Mouse (Mus musculus) CH12.LX (cell line): Measurements from ENCODE around the gene Gm34302. TPM values are rescaled to one million over a fixed set of nuclear protein-coding genes. Genes with fewer than 3 reads are reported as not detected.

Experiments
- DNase-seq: peaks from one replicate; pipeline ENCODE4 v3.0.0-alpha.2; 2013; ENCODE audit errors: extremely low read depth
- H3K27ac ChIP-seq: 2 replicates; pipeline ENCODE4 v1.5.1; 2012; ENCODE audit warnings: low read depth, mild to moderate bottlenecking, control low read depth, moderate library complexity; ENCODE audit not compliant: insufficient read depth
- H3K27me3 ChIP-seq: replicated peaks from 2 replicates; pipeline ENCODE3; 2012; ENCODE audit warnings: inconsistent platforms
- H3K36me3 ChIP-seq, 2 experiments: replicated peaks in 1 of 2; 2 replicates each; pipeline versions ENCODE3 to v1.6.1; 2012; ENCODE audit warnings: inconsistent platforms in 1 of 2, low read length in 1 of 2, mild to moderate bottlenecking in 1 of 2, mixed read lengths in 1 of 2, moderate library complexity in 1 of 2; ENCODE audit not compliant: control insufficient read depth in 1 of 2, insufficient read depth in 1 of 2
- H3K4me1 ChIP-seq, 2 experiments: 2 replicates each; pipeline ENCODE4 v1.6.1; 2012; ENCODE audit warnings: inconsistent platforms in 1 of 2, moderate library complexity in 1 of 2; ENCODE audit not compliant: insufficient read depth in 2 of 2, control insufficient read depth in 1 of 2
- H3K4me2 ChIP-seq: 2 replicates; pipeline ENCODE4 v1.6.1; 2012; ENCODE audit warnings: low read depth, mild to moderate bottlenecking, control low read depth; ENCODE audit not compliant: poor library complexity, insufficient read depth, severe bottlenecking
- H3K4me3 ChIP-seq, 3 experiments: fragments of 150-350 bp in 1 of 3; sonication (generic) in 1 of 3; replicated peaks in 1 of 3; 2 replicates each; pipeline versions ENCODE3 to v1.5.1; 2011 to 2012; ENCODE audit warnings: low read depth in 2 of 3, low read length in 2 of 3, mild to moderate bottlenecking in 2 of 3, moderate library complexity in 2 of 3, control low read depth in 1 of 3, improper control_type of control experiment in 1 of 3, inconsistent platforms in 1 of 3, mixed read lengths in 1 of 3; ENCODE audit not compliant: poor library complexity in 1 of 3
- H3K79me2 ChIP-seq: replicated peaks from 2 replicates; pipeline ENCODE4 v1.6.1; 2012; ENCODE audit warnings: mild to moderate bottlenecking, moderate library complexity; ENCODE audit not compliant: control insufficient read depth, poor library complexity, insufficient read depth, severe bottlenecking; ENCODE audit errors: extremely low read depth
- H3K9ac ChIP-seq: 2 replicates; pipeline ENCODE4 v1.6.1; 2012; ENCODE audit warnings: low read depth, mild to moderate bottlenecking, control low read depth, moderate library complexity; ENCODE audit not compliant: insufficient read depth
- H3K9me3 ChIP-seq: replicated peaks from 2 replicates; pipeline ENCODE3; 2012; ENCODE audit warnings: low read length, inconsistent platforms, mixed read lengths
- BHLHE40 ChIP-seq: IDR thresholded peaks from 2 replicates; pipeline ENCODE4 v1.6.1; 2011; ENCODE audit warnings: mild to moderate bottlenecking, low read depth, low read length, improper control_type of control experiment
- CHD1 ChIP-seq: IDR thresholded peaks from 2 replicates; pipeline ENCODE4 v1.6.1; 2012; ENCODE audit warnings: low read depth, low read length, improper control_type of control experiment, inconsistent platforms
- CHD2 ChIP-seq: IDR thresholded peaks from 2 replicates; pipeline ENCODE4 v1.6.1; 2011; ENCODE audit warnings: low read length, improper control_type of control experiment
- CTCF ChIP-seq, 2 experiments: IDR thresholded peaks in 1 of 2; conservative IDR thresholded peaks in 1 of 2; 2 replicates each; pipeline ENCODE4 v1.5.1; 2011 to 2012; ENCODE audit warnings: low read depth in 2 of 2, low read length in 2 of 2, improper control_type of control experiment in 1 of 2, inconsistent platforms in 1 of 2, mild to moderate bottlenecking in 1 of 2, moderate library complexity in 1 of 2
- E2F4 ChIP-seq: IDR thresholded peaks from 2 replicates; pipeline ENCODE4 v1.6.1; 2011; ENCODE audit warnings: low read depth, low read length, improper control_type of control experiment; ENCODE audit not compliant: insufficient replicate concordance
- ELF1 ChIP-seq: IDR thresholded peaks from 2 replicates; pipeline ENCODE4 v1.6.1; 2014; ENCODE audit warnings: low read depth, mild to moderate bottlenecking, inconsistent platforms, low read length, improper control_type of control experiment
- EP300 ChIP-seq: IDR thresholded peaks from 2 replicates; pipeline ENCODE4 v1.6.1; 2011; ENCODE audit warnings: low read length, improper control_type of control experiment
- ETS1 ChIP-seq: conservative IDR thresholded peaks from 2 replicates; pipeline ENCODE4 v1.6.1; 2012; ENCODE audit warnings: low read depth, mild to moderate bottlenecking, inconsistent platforms, low read length, improper control_type of control experiment, moderate library complexity
- HCFC1 ChIP-seq: IDR thresholded peaks from 2 replicates; pipeline ENCODE4 v1.6.1; 2012; ENCODE audit warnings: low read depth, mild to moderate bottlenecking, inconsistent platforms, low read length, improper control_type of control experiment
- JUN ChIP-seq: IDR thresholded peaks from 2 replicates; pipeline ENCODE4 v1.6.1; 2011; ENCODE audit warnings: low read depth, mild to moderate bottlenecking, low read length, improper control_type of control experiment, moderate library complexity; ENCODE audit not compliant: insufficient read depth
- MAFK ChIP-seq: IDR thresholded peaks from 2 replicates; pipeline ENCODE4 v1.6.1; 2011; ENCODE audit warnings: low read length, improper control_type of control experiment; ENCODE audit not compliant: insufficient replicate concordance
- MAZ ChIP-seq: IDR thresholded peaks from 2 replicates; pipeline ENCODE4 v1.6.1; 2012; ENCODE audit warnings: low read depth, mild to moderate bottlenecking, inconsistent platforms, low read length, improper control_type of control experiment, moderate library complexity
- MEF2A ChIP-seq: IDR thresholded peaks from 2 replicates; pipeline ENCODE4 v1.6.1; 2014; ENCODE audit warnings: low read depth, mild to moderate bottlenecking, inconsistent platforms, low read length, improper control_type of control experiment, borderline replicate concordance
- PAX5 ChIP-seq: IDR thresholded peaks from 2 replicates; pipeline ENCODE4 v1.6.1; 2012; ENCODE audit warnings: low read length, inconsistent platforms, mixed read lengths
- POLR2AphosphoS2 ChIP-seq: IDR thresholded peaks from 2 replicates; pipeline ENCODE4 v1.6.1; 2011; ENCODE audit warnings: low read depth, low read length, improper control_type of control experiment
- RAD21 ChIP-seq: IDR thresholded peaks from 2 replicates; pipeline ENCODE4 v1.6.1; 2011; ENCODE audit warnings: low read depth, mild to moderate bottlenecking, low read length, improper control_type of control experiment, moderate library complexity
- RCOR1 ChIP-seq: conservative IDR thresholded peaks from 2 replicates; pipeline ENCODE4 v1.6.1; 2012; ENCODE audit warnings: low read depth, mild to moderate bottlenecking, inconsistent platforms, low read length, improper control_type of control experiment
- SIN3A ChIP-seq: IDR thresholded peaks from 2 replicates; pipeline ENCODE4 v1.6.1; 2012; ENCODE audit warnings: low read length, improper control_type of control experiment, inconsistent platforms
- SMC3 ChIP-seq: IDR thresholded peaks from 2 replicates; pipeline ENCODE4 v1.6.1; 2011; ENCODE audit warnings: low read depth, low read length, improper control_type of control experiment
- TBP ChIP-seq: conservative IDR thresholded peaks from 2 replicates; pipeline ENCODE4 v1.6.1; 2011; ENCODE audit warnings: low read depth, low read length, improper control_type of control experiment
- TCF12 ChIP-seq: IDR thresholded peaks from 2 replicates; pipeline ENCODE4 v1.6.1; 2014; ENCODE audit warnings: low read depth, mild to moderate bottlenecking, inconsistent platforms, low read length, improper control_type of control experiment
- UBTF ChIP-seq: IDR thresholded peaks from 2 replicates; pipeline ENCODE4 v1.6.1; 2012; ENCODE audit warnings: low read depth, mild to moderate bottlenecking, inconsistent platforms, low read length, improper control_type of control experiment, moderate library complexity
- ZC3H11A ChIP-seq: IDR thresholded peaks from 2 replicates; pipeline ENCODE4 v1.6.1; 2012; ENCODE audit warnings: low read depth, mild to moderate bottlenecking, inconsistent platforms, low read length, improper control_type of control experiment
- ZKSCAN1 ChIP-seq: IDR thresholded peaks from 2 replicates; pipeline ENCODE4 v1.6.1; 2012; ENCODE audit warnings: low read depth, inconsistent platforms, low read length, improper control_type of control experiment, borderline replicate concordance
- ZNF384 ChIP-seq: IDR thresholded peaks from 2 replicates; pipeline ENCODE4 v1.6.1; 2012; ENCODE audit warnings: low read depth, low read length, improper control_type of control experiment, inconsistent platforms
- dilution Hi-C: fragments of 300-500 bp; cut with MboI; formaldehyde crosslinking; loops from 2 replicates; pipeline ENCODE4 v1.14.3; 2020; ENCODE audit warnings: low sequenced_read_pairs; ENCODE audit not compliant: extremely low pct_unique_long_range_greater_than_20kb, extremely low pct_ligation_motif_present
- in situ Hi-C: fragments of 300-500 bp; cut with MboI; formaldehyde crosslinking; loops from 3 replicates; pipeline ENCODE4 v1.14.3; 2019; ENCODE audit warnings: low sequenced_read_pairs, low pct_ligation_motif_present, low pct_unique_long_range_greater_than_20kb, mixed read lengths
- polyA plus RNA-seq: library from polyadenylated mRNA; unstranded; fragments of >175 nt; gene quantifications from 2 replicates; pipeline ENCODE4 v1.2.1, GENCODE M21; 2012; ENCODE audit warnings: low read depth; ENCODE audit not compliant: insufficient read length
- total RNA-seq, 2 experiments: library from RNA; depleted of rRNA; stranded (reverse); fragments of 300-350 nt in 1 of 2; fragments of >200 nt in 1 of 2; gene quantifications; 2 replicates each; pipeline ENCODE4 v1.2.3; 2012 to 2014

Gene Gm34302
- total and polyA plus RNA-seq, 3 experiments = not detected

DNA sequence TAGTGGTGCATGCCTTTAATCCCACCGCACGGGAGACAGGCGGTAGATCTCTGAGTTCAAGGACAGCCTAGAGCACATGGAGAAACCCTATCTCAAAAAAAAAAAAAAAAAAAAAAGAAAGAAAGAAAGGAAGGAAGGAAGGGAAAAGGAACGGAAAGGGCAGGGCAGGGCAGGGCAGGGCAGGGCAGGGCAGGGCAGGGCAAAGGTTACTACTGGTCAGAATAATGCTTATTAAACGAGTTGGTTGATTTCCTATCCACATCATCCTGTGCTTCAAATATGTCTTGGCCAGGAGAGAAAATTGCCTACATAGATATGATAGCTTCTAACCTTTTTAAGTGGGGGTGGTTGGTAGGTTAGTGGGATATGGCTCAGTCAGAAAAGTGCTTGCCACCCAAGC lies 25.2 kb upstream of the Gm34302 start:
- dilution Hi-C loops = no loop called here
- TF ChIP-seq E2F4 = no peak
- TF ChIP-seq RAD21 = no peak
- TF ChIP-seq JUN = no peak
- TF ChIP-seq CTCF (conservative IDR thresholded peaks at IDR 0.05 in 1 of 2, IDR thresholded peaks at IDR 0.05 in 1 of 2; ENCODE audit: low read depth in 2 of 2, low read length in 2 of 2) = no peak
- no peak for TF ChIP-seq ZKSCAN1
- no peak for TF ChIP-seq MAFK
- no peak for TF ChIP-seq BHLHE40
- H3K79me2 ChIP-seq = no peaks in the 10 kb centered on the region

DNA sequence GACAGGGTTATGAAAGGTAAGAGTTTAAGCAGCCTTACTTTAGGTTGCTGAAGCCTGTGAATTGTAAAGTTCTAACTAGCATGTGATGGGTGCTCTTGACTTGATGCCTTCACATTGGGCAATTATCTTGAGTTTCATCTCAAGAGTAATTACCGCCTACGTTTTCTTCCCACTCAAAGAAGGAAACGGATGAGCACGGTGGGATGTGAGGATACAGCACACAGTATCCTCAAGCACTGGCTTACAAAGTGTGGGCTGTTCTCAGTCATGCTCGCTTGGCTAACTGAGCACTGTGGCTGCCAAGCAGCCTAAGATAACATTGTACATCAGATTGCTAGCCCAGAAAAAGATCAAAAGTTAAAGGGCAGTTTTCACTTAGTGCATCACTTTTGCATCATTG lies 20.8 kb upstream of the Gm34302 start:
- no peaks in the 10 kb centered on the region for H3K36me3 ChIP-seq
- dilution Hi-C loops = no loop called here
- no peaks in the 10 kb centered on the region for H3K9me3 ChIP-seq
- no peak overlapping the region for H3K27ac ChIP-seq
- H3K9ac ChIP-seq = no peak overlapping the region
- H3K79me2 ChIP-seq = no peaks in the 10 kb centered on the region
- no peak for DNase-seq
- H3K27me3 ChIP-seq = no peaks in the 10 kb centered on the region
- in situ Hi-C loops = no loop called here
- H3K4me3 ChIP-seq = no peak overlapping the region
- H3K4me2 ChIP-seq = no peak overlapping the region
- TF ChIP-seq CHD2 (no peak), EP300 (no peak), RCOR1 (no peak), HCFC1 (no peak), CHD1 (no peak), SMC3 (no peak), TCF12 (no peak), ETS1 (no peak), PAX5 (no peak), SIN3A (no peak), UBTF (no peak), MEF2A (no peak), TBP (no peak), ZNF384 (no peak), MAZ (no peak), ZC3H11A (no peak), ELF1 (no peak), POLR2AphosphoS2 (no peak), CTCF (conservative IDR thresholded peaks at IDR 0.05 in 1 of 2, IDR thresholded peaks at IDR 0.05 in 1 of 2; ENCODE audit: low read depth in 2 of 2, low read length in 2 of 2) (no peak)
- H3K4me1 ChIP-seq = no peaks in the 10 kb centered on the region

More for the DNA sequence above, 25.2 kb upstream of the Gm34302 start:
- H3K36me3 ChIP-seq = no peaks in the 10 kb centered on the region
- H3K4me2 ChIP-seq = no peak overlapping the region
- H3K9ac ChIP-seq = no peak overlapping the region
- H3K9me3 ChIP-seq = no peaks in the 10 kb centered on the region
- H3K4me3 ChIP-seq = no peak overlapping the region
- DNase-seq = no peak
- in situ Hi-C loops = no loop called here
- H3K27me3 ChIP-seq = no peaks in the 10 kb centered on the region
- no peak overlapping the region for H3K27ac ChIP-seq
- no peaks in the 10 kb centered on the region for H3K4me1 ChIP-seq
